8 mouse cellular contexts compared by ENCODE assay signal in genomic region chr17:6492501-6492900, GRCm38 (mm10).
DNase-seq lines count a peak whose midpoint lies in the region; ATAC-seq and TF ChIP-seq lines count a peak whose summit lies in the region.
"Not testable (repeated sequence)": the region's sequence is repeated elsewhere in the genome, so short reads cannot be mapped to it uniquely, and the experiment has no call there.

No protein-coding gene starts in this region.

- 32% methylated on average over 19 of the region's 19 CpGs for WGBS in forebrain, embryonic 14.5 days
- WGBS in lung, embryonic 14.5 days = 24% methylated on average over 19 of the region's 19 CpGs
- WGBS in neural tube, embryonic 12.5 days = 29% methylated on average over 19 of the region's 19 CpGs

- not testable (repeated sequence) for TF ChIP-seq RAD21 in MEL (IDR thresholded peaks at IDR 0.05; ENCODE audit: low read depth, low read length)

- H3K4me1 ChIP-seq in MEL (ENCODE audit: control insufficient read depth in 1 of 2, insufficient read depth in 2 of 2, low read length in 2 of 2); forebrain, embryonic 14.5 days (ENCODE audit: control insufficient read depth, insufficient read depth, low read length); lung, embryonic 14.5 days (ENCODE audit: insufficient read depth); neural tube, embryonic 12.5 days: not testable (repeated sequence)

- peak overlapping the region; percentile 47 for H3K4me2 ChIP-seq in forebrain, embryonic 14.5 days (ENCODE audit: low read length)
- H3K4me2 ChIP-seq in lung, embryonic 14.5 days = peak overlapping the region; percentile 40
- peak overlapping the region; percentile 50 for H3K4me2 ChIP-seq in neural tube, embryonic 12.5 days (replicated peaks)

- H3K79me2 ChIP-seq in MEL (ENCODE audit: control insufficient read depth, insufficient read depth, low read length, poor library complexity) = not testable (repeated sequence)

- not testable (repeated sequence) for H3K36me3 ChIP-seq in MEL (ENCODE audit: control insufficient read depth in 1 of 2, insufficient read depth in 2 of 2, low read length in 2 of 2); forebrain, embryonic 14.5 days (ENCODE audit: control insufficient read depth, insufficient read depth, low read length); lung, embryonic 14.5 days (ENCODE audit: insufficient read depth); neural tube, embryonic 12.5 days

- H3K9ac ChIP-seq in MEL (ENCODE audit: control insufficient read depth, low read depth, low read length, poor library complexity, severe bottlenecking) = peak overlapping the region; percentile 53
- H3K9ac ChIP-seq in forebrain, embryonic 14.5 days (ENCODE audit: low read length); lung, embryonic 14.5 days: not testable (repeated sequence)
- 0 out of 2 replicates have a peak overlapping the region, but pooled peaks have one; percentile 8 for H3K9ac ChIP-seq in neural tube, embryonic 12.5 days

- peak; percentile 66 for ATAC-seq in forebrain, embryonic 14.5 days
- ATAC-seq in lung, embryonic 14.5 days (ENCODE audit: insufficient read depth) = not testable (repeated sequence)
- peak; percentile 59; the same call in 1 of the 2 replicates for ATAC-seq in neural tube, embryonic 12.5 days (ENCODE audit: low FRiP score, low read depth)

- TF ChIP-seq CTCF in MEL (IDR thresholded peaks at IDR 0.05 in 2 of 3, conservative IDR thresholded peaks at IDR 0.05 in 1 of 3; ENCODE audit: control insufficient read depth in 1 of 3, insufficient read depth in 1 of 3, low read depth in 2 of 3, low read length in 3 of 3, poor library complexity in 1 of 3, severe bottlenecking in 1 of 3); lung, embryonic 14.5 days (IDR thresholded peaks at IDR 0.05; ENCODE audit: low read depth): not testable (repeated sequence)

- H3K4me3 ChIP-seq in MEL (ENCODE audit: control insufficient read depth in 1 of 2, insufficient read depth in 1 of 2, low read depth in 2 of 2, low read length in 2 of 2) = peak overlapping the region; percentile 21 to 47; a peak in 3 of 4 replicates
- H3K4me3 ChIP-seq in forebrain, embryonic 14.5 days (ENCODE audit: low read depth, low read length) = peak overlapping the region; percentile 25
- not testable (repeated sequence) for H3K4me3 ChIP-seq in lung, embryonic 14.5 days (ENCODE audit: low read depth, low read length)
- peak overlapping the region; percentile 13 for H3K4me3 ChIP-seq in neural tube, embryonic 12.5 days

- TF ChIP-seq EP300 in MEL (IDR thresholded peaks at IDR 0.05; ENCODE audit: low read depth in 1 of 2, low read length in 2 of 2) = not testable (repeated sequence)

- H3K9me3 ChIP-seq in MEL (replicated peaks; ENCODE audit: insufficient read depth, low read length); forebrain, embryonic 14.5 days (replicated peaks; ENCODE audit: control insufficient read depth, low read length); lung, embryonic 14.5 days (ENCODE audit: low read depth, low read length); neural tube, embryonic 12.5 days: not testable (repeated sequence)

- TF ChIP-seq POLR2A in MEL (IDR thresholded peaks at IDR 0.05; ENCODE audit: control insufficient read depth in 1 of 2, insufficient read depth in 1 of 2, low read depth in 1 of 2, low read length in 2 of 2, poor library complexity in 1 of 2) = not testable (repeated sequence)

- peak; percentile 48 for DNase-seq in MEL (ENCODE audit: low read depth, low spot score)
- peak; percentile 63 to 67 for DNase-seq in cerebellum, postnatal 14 days
- peak; percentile 56 for DNase-seq in forebrain, embryonic 14.5 days (ENCODE audit: low spot score)
- DNase-seq in heart, postnatal 4 days = peak; percentile 32
- peak; percentile 23 for DNase-seq in kidney, postnatal 14 days
- DNase-seq in lung, embryonic 14.5 days = peak; percentile 15
- peak; percentile 56 for DNase-seq in testis, postnatal 14 days (ENCODE audit: low spot score)

- H3K27ac ChIP-seq in MEL (ENCODE audit: control insufficient read depth, low read depth, low read length) = peak overlapping the region; percentile 16; the same call in 1 of the 2 replicates
- not testable (repeated sequence) for H3K27ac ChIP-seq in forebrain, embryonic 14.5 days (ENCODE audit: low read depth, low read length); lung, embryonic 14.5 days (ENCODE audit: low read depth); neural tube, embryonic 12.5 days

- H3K27me3 ChIP-seq in MEL (ENCODE audit: control insufficient read depth in 1 of 2, insufficient read depth in 2 of 2, low read length in 2 of 2); forebrain, embryonic 14.5 days (replicated peaks; ENCODE audit: control insufficient read depth, insufficient read depth, low read length); lung, embryonic 14.5 days (ENCODE audit: insufficient read depth, low read length); neural tube, embryonic 12.5 days (replicated peaks): not testable (repeated sequence)

Comparison
In these comparisons a context has a peak if more than half of its experiments do, and no peak if none do; other contexts are left out.
1. DNase-seq: peak in every context shown above with its lines; median percentile 65 in cerebellum, postnatal 14 days; 56 in forebrain, embryonic 14.5 days; 56 in testis, postnatal 14 days; 48 in MEL; 32 in heart, postnatal 4 days; 23 in kidney, postnatal 14 days; 15 in lung, embryonic 14.5 days.